Mouse (Mus musculus) E14TG2a.4 (cell line): ENCODE measurements at regions not wholly inside any gene's neighbourhood (a gene's known extent, or its start where the extent isn't known, plus 50 kb on each side); places are given as distances from the start of the nearest gene placed in this dataset.

ENCODE experiments used
- CTCF ChIP-seq: conservative IDR thresholded peaks from 2 replicates; pipeline ENCODE4 v1.5.1; 2014; ENCODE audit warnings: low read length
- NANOG ChIP-seq: IDR thresholded peaks from 2 replicates; pipeline ENCODE4 v1.6.1; 2014; ENCODE audit warnings: borderline replicate concordance, low read length, mixed read lengths
- POU5F1 ChIP-seq: IDR thresholded peaks from 2 replicates; pipeline ENCODE4 v1.6.1; 2014; ENCODE audit warnings: low read length, borderline replicate concordance

DNA sequence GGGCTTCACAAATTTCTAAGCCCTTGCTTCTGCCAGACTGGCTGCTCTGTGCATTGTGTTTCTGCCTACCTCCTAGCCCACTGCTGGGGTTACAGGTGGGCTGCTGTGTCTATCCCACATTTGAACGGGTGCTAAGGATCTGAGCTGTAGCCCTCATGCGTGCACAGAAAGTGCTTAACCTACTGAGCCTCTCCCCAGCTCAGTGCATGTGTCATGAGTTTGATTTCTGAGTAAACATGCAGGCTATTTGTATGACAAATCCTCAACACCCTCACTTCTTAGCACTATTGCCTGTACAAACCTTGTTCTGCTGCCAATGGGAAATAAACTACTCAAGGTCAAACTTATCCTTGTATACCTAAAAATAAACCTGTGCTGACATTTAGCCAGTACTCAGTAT, 163.9 kb upstream of the Clnk start:
- TF ChIP-seq CTCF (no peak), NANOG (no peak), POU5F1 (no peak)
